In the genomic region with DNA sequence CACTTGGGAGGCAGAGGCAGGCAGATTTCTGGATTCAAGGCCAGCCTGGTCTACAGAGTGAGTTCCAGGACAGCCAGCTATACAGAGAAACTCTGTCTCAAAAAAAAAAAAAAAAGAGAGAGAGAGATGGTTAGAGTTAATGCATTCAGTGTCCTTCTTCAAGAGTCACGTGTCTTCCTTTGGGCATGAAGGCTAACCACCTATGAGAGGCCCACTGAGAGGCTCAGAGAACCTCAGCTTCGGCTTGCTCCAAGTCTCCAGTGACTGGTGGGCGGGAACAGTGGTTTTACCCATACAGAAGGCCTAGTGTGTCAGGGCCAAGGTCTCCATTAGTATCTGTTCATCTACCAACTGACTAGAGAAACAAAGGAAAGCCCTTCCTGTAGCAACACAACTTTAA, we compare ENCODE assay signal across 10 mouse cellular contexts. TPM values are rescaled to one million over a fixed set of nuclear protein-coding genes. Genes with fewer than 3 reads are reported as not detected.
A peak's percentile ranks its signal among the peaks of the same experiment; 100 is the strongest.
DNase-seq lines count a peak whose midpoint lies in the region; ATAC-seq and TF ChIP-seq lines count a peak whose summit lies in the region.
"Had no signal": no experiment of that assay in that cellular context is flagged by ENCODE, and none has a peak within 500 bp of the region (broad histone marks: within the 10 kb centered on the region; RNA-seq: fewer than 3 reads in every experiment).

No protein-coding gene starts in this region.

- no peaks in the 10 kb centered on the region for H3K27me3 ChIP-seq in forebrain, embryonic 11.5 days (ENCODE audit: control insufficient read depth, insufficient read depth, low read length)
- no peaks in the 10 kb centered on the region for H3K27me3 ChIP-seq in limb, embryonic 15.5 days
- no peaks in the 10 kb centered on the region for H3K27me3 ChIP-seq in neural tube, embryonic 14.5 days (ENCODE audit: control insufficient read depth, insufficient read depth, low read length)

- ATAC-seq in forebrain, embryonic 11.5 days (replicated peaks; ENCODE audit: low FRiP score) = no peak
- ATAC-seq in limb, embryonic 15.5 days (ENCODE audit: insufficient number of reproducible peaks, low FRiP score, low TSS enrichment, low read depth) = no peak
- ATAC-seq in neural tube, embryonic 14.5 days (ENCODE audit: low read depth) = no peak; the same call in 1 of the 2 replicates

- H3K4me2 ChIP-seq in forebrain, embryonic 11.5 days (ENCODE audit: low read depth, low read length, severe bottlenecking) = peak overlapping the region; percentile 54
- H3K4me2 ChIP-seq in limb, embryonic 15.5 days = no peak overlapping the region
- peak overlapping the region; percentile 45 for H3K4me2 ChIP-seq in neural tube, embryonic 14.5 days (ENCODE audit: low read depth, low read length)

- peak overlapping the region; percentile 71; the same call in 1 of the 2 replicates for H3K27ac ChIP-seq in layer of hippocampus, adult 2 months
- no peak overlapping the region for H3K27ac ChIP-seq in forebrain, embryonic 11.5 days (ENCODE audit: low read depth, low read length)
- H3K27ac ChIP-seq in limb, embryonic 15.5 days = peak overlapping the region; percentile 5; the same call in 1 of the 2 replicates
- H3K27ac ChIP-seq in neural tube, embryonic 14.5 days (ENCODE audit: low read depth, low read length) = peak overlapping the region; percentile 76

- no peak overlapping the region for H3K4me3 ChIP-seq in layer of hippocampus, adult 2 months
- H3K4me3 ChIP-seq in forebrain, embryonic 11.5 days (ENCODE audit: low read depth, low read length) = no peak overlapping the region
- no peak overlapping the region for H3K4me3 ChIP-seq in limb, embryonic 15.5 days
- H3K4me3 ChIP-seq in neural tube, embryonic 14.5 days (ENCODE audit: low read depth, low read length) = no peak overlapping the region

- 71% methylated on average over 3 of the region's 3 CpGs for WGBS in forebrain, embryonic 11.5 days
- 67% methylated on average over 3 of the region's 3 CpGs for WGBS in limb, embryonic 15.5 days
- WGBS in neural tube, embryonic 14.5 days = 80% methylated on average over 3 of the region's 3 CpGs

- H3K4me1 ChIP-seq in forebrain, embryonic 11.5 days (replicated peaks; ENCODE audit: control insufficient read depth, insufficient read depth, low read length) = peaks cover 9% of the 10 kb centered on the region; the same call in 1 of the 2 replicates
- peaks cover 22% of the 10 kb centered on the region for H3K4me1 ChIP-seq in limb, embryonic 15.5 days
- peaks cover 11% of the 10 kb centered on the region; the same call in 1 of the 2 replicates for H3K4me1 ChIP-seq in neural tube, embryonic 14.5 days (ENCODE audit: control insufficient read depth, insufficient read depth, low read length)

- no peak for TF ChIP-seq CTCF in layer of hippocampus, adult 2 months (conservative IDR thresholded peaks at IDR 0.05)

- peak overlapping the region; percentile 37; the same call in 1 of the 2 replicates for H3K9ac ChIP-seq in forebrain, embryonic 11.5 days (ENCODE audit: low read length)
- no peak overlapping the region for H3K9ac ChIP-seq in limb, embryonic 15.5 days
- no peak overlapping the region for H3K9ac ChIP-seq in neural tube, embryonic 14.5 days (replicated peaks; ENCODE audit: low read depth, low read length)

- no peak for DNase-seq in layer of hippocampus, adult 2 months (ENCODE audit: low spot score in 2 of 2)
- no peak for DNase-seq in layer of hippocampus, adult 9-10 months (ENCODE audit: low spot score)
- DNase-seq in forebrain, embryonic 11.5 days (ENCODE audit: low spot score) = no peak
- DNase-seq in spleen, postnatal 4 days (ENCODE audit: low spot score in 2 of 2) = no peak
- no peak for DNase-seq in left cerebral cortex, adult 18-20 months (ENCODE audit: low spot score in 2 of 2)
- DNase-seq in spleen, postnatal 10 days (ENCODE audit: low spot score in 2 of 2) = no peak
- DNase-seq: layer of hippocampus, adult 9-11 months had no signal

- H3K36me3 ChIP-seq in forebrain, embryonic 11.5 days (ENCODE audit: control insufficient read depth, insufficient read depth, low read length) = no peaks in the 10 kb centered on the region
- H3K36me3 ChIP-seq in limb, embryonic 15.5 days = no peaks in the 10 kb centered on the region
- no peaks in the 10 kb centered on the region for H3K36me3 ChIP-seq in neural tube, embryonic 14.5 days (ENCODE audit: control insufficient read depth, insufficient read depth, low read length)

- H3K9me3 ChIP-seq in forebrain, embryonic 11.5 days (ENCODE audit: control insufficient read depth, low read length) = no peaks in the 10 kb centered on the region
- H3K9me3 ChIP-seq in limb, embryonic 15.5 days = no peaks in the 10 kb centered on the region
- no peaks in the 10 kb centered on the region for H3K9me3 ChIP-seq in neural tube, embryonic 14.5 days (ENCODE audit: control insufficient read depth, low read length)

RNA-seq across cellular contexts. Expression of a gene that starts 33.9 kb away (rescaled TPM):
- total RNA-seq in layer of hippocampus, adult 2 months (2021) = under 1 TPM; 0.76 to 0.97 TPM
- 0.15 and 0.25 TPM in 2 replicates for polyA plus RNA-seq in forebrain, embryonic 11.5 days (2014; fragmentation: Nextera tagmentation; extraction: Ambion mirVana)
- 0.67 and 0.93 TPM in 2 replicates for polyA plus RNA-seq in limb, embryonic 15.5 days (2015; fragmentation: Nextera tagmentation; extraction: Ambion mirVana)
- 0.47 and 0.70 TPM in 2 replicates for polyA plus RNA-seq in neural tube, embryonic 14.5 days (2014; fragmentation: Nextera tagmentation; extraction: Ambion mirVana)
- total RNA-seq in left cerebral cortex, adult 18-20 months (2021) = 1 to 10 TPM in 1 of 2 experiments, under 1 TPM in 1; 0.94 to 1.0 TPM
- polyA plus RNA-seq: embryonic facial prominence, embryonic 11.5 days had no signal

RNA-seq across cellular contexts. Expression of a gene that starts 37.1 kb away (rescaled TPM):
- under 1 TPM; 0.44 to 0.49 TPM for total RNA-seq in layer of hippocampus, adult 2 months (2021)
- polyA plus RNA-seq in forebrain, embryonic 11.5 days (2014; fragmentation: Nextera tagmentation; extraction: Ambion mirVana) = 0.56 and 1.4 TPM in 2 replicates
- polyA plus RNA-seq in limb, embryonic 15.5 days (2015; fragmentation: Nextera tagmentation; extraction: Ambion mirVana) = 3.2 and 8.5 TPM in 2 replicates
- 0.62 and 0.71 TPM in 2 replicates for polyA plus RNA-seq in neural tube, embryonic 14.5 days (2014; fragmentation: Nextera tagmentation; extraction: Ambion mirVana)
- total RNA-seq in left cerebral cortex, adult 18-20 months (2021) = 1 to 10 TPM in 1 of 2 experiments, under 1 TPM in 1; 0.89 to 1.3 TPM

RNA-seq across cellular contexts. Expression of a gene that starts 52.2 kb away (rescaled TPM):
- total RNA-seq in layer of hippocampus, adult 2 months (2021) = not detected
- polyA plus RNA-seq in forebrain, embryonic 11.5 days (2014; fragmentation: Nextera tagmentation; extraction: Ambion mirVana) = not detected in 2 replicates
- 0.55 TPM in 1 of 2 replicates, not detected in the other for polyA plus RNA-seq in limb, embryonic 15.5 days (2015; fragmentation: Nextera tagmentation; extraction: Ambion mirVana)
- polyA plus RNA-seq in neural tube, embryonic 14.5 days (2014; fragmentation: Nextera tagmentation; extraction: Ambion mirVana) = not detected in 2 replicates
- total RNA-seq in left cerebral cortex, adult 18-20 months (2021) = not detected

RNA-seq across cellular contexts. Expression of a gene that starts 52.3 kb away (rescaled TPM):
- 100 to 1,000 TPM; 123 to 126 TPM for total RNA-seq in layer of hippocampus, adult 2 months (2021)
- 118 and 119 TPM in 2 replicates for polyA plus RNA-seq in forebrain, embryonic 11.5 days (2014; fragmentation: Nextera tagmentation; extraction: Ambion mirVana)
- polyA plus RNA-seq in limb, embryonic 15.5 days (2015; fragmentation: Nextera tagmentation; extraction: Ambion mirVana) = 104 and 121 TPM in 2 replicates
- 82.0 and 91.6 TPM in 2 replicates for polyA plus RNA-seq in neural tube, embryonic 14.5 days (2014; fragmentation: Nextera tagmentation; extraction: Ambion mirVana)
- 100 to 1,000 TPM; 140 to 142 TPM for total RNA-seq in left cerebral cortex, adult 18-20 months (2021)

RNA-seq across cellular contexts. Expression of a gene that starts 53.4 kb away (rescaled TPM):
- 10 to 100 TPM; 55.4 to 55.5 TPM for total RNA-seq in layer of hippocampus, adult 2 months (2021)
- 135 and 137 TPM in 2 replicates for polyA plus RNA-seq in forebrain, embryonic 11.5 days (2014; fragmentation: Nextera tagmentation; extraction: Ambion mirVana)
- polyA plus RNA-seq in limb, embryonic 15.5 days (2015; fragmentation: Nextera tagmentation; extraction: Ambion mirVana) = 106 TPM in 2 replicates
- 130 and 141 TPM in 2 replicates for polyA plus RNA-seq in neural tube, embryonic 14.5 days (2014; fragmentation: Nextera tagmentation; extraction: Ambion mirVana)
- 10 to 100 TPM; 61.6 to 63.2 TPM for total RNA-seq in left cerebral cortex, adult 18-20 months (2021)
